Mouse (Mus musculus) liver, embryonic 15.5 days (tissue): ENCODE data around the gene Crabp2. TPM values are rescaled to one million over a fixed set of nuclear protein-coding genes. Genes with fewer than 3 reads are reported as not detected.
A peak's percentile ranks its signal among the peaks of the same experiment; 100 is the strongest.

Experiments used
- ATAC-seq: fragments of 200-750 bp; cut with Nextera tagmentation; 2 replicates; pipeline ENCODE4 v1.8.0; 2017; ENCODE audit warnings: moderate number of reproducible peaks, mild to moderate bottlenecking, moderate library complexity; ENCODE audit not compliant: insufficient read depth
- H3K27ac ChIP-seq: fragments of 300-500 bp; sonication (generic); replicated peaks from 2 replicates; pipeline ENCODE4 v1.5.1; 2015; ENCODE audit warnings: mild to moderate bottlenecking, inconsistent platforms
- H3K27me3 ChIP-seq: fragments of 300-500 bp; sonication (generic); 2 replicates; pipeline ENCODE4 v1.6.1; 2015; ENCODE audit warnings: mild to moderate bottlenecking, inconsistent platforms
- H3K36me3 ChIP-seq: fragments of 300-500 bp; sonication (generic); replicated peaks from 2 replicates; pipeline ENCODE4 v1.6.1; 2015; ENCODE audit warnings: moderate library complexity, mild to moderate bottlenecking, inconsistent platforms
- H3K4me1 ChIP-seq: fragments of 300-500 bp; sonication (generic); replicated peaks from 2 replicates; pipeline ENCODE4 v1.6.1; 2015; ENCODE audit warnings: inconsistent platforms
- H3K4me2 ChIP-seq: fragments of 300-500 bp; sonication (generic); 2 replicates; pipeline ENCODE4 v1.6.1; 2015; ENCODE audit warnings: moderate library complexity, mild to moderate bottlenecking, inconsistent platforms
- H3K4me3 ChIP-seq: fragments of 300-500 bp; sonication (generic); replicated peaks from 2 replicates; pipeline ENCODE4 v1.5.1; 2015; ENCODE audit warnings: mild to moderate bottlenecking, inconsistent platforms
- H3K9ac ChIP-seq: fragments of 300-500 bp; sonication (generic); 2 replicates; pipeline ENCODE4 v1.6.1; 2015; ENCODE audit warnings: moderate library complexity, mild to moderate bottlenecking, inconsistent platforms
- H3K9me3 ChIP-seq: fragments of 300-500 bp; sonication (generic); replicated peaks from 2 replicates; pipeline ENCODE4 v1.6.1; 2016; ENCODE audit warnings: inconsistent platforms
- WGBS: fragments of 180-500 bp; shearing (Covaris S2); methylation state at CpG from one replicate; pipeline ENCODE4 v1.1.7; 2015; ENCODE audit warnings: mixed read lengths; ENCODE audit not compliant: insufficient replicate concordance; 5-methylcytosine and 5-hydroxymethylcytosine counted together
- polyA plus RNA-seq: library from polyadenylated mRNA; unstranded; fragments of >200 nt; fragmentation: Nextera tagmentation; extraction: Ambion mirVana; gene quantifications from 2 replicates; pipeline ENCODE4 v1.2.1, GENCODE M21; 2015

The Crabp2 gene
- polyA plus RNA-seq, 1 experiment from 2014 or later = 0.31 TPM

GRCm38 (mm10) chr3:87959371-87959770, 10.9 kb downstream of the Crabp2 start:
- Histone ChIP-seq H3K27me3 (peaks cover 71% of the 10 kb centered on the region), H3K4me1 (peaks cover 9% of the 10 kb centered on the region), H3K9ac (no peak overlapping the region), H3K9me3 (no peaks in the 10 kb centered on the region), H3K27ac (no peak overlapping the region), H3K4me2 (no peak overlapping the region), H3K36me3 (no peaks in the 10 kb centered on the region), H3K4me3 (no peak overlapping the region)
- WGBS = 52% methylated on average over 7 of the region's 7 CpGs
- no peak for ATAC-seq

- H3K9me3 ChIP-seq = no peaks in the 10 kb centered on the region
- H3K36me3 ChIP-seq = no peaks in the 10 kb centered on the region
- peaks cover 9% of the 10 kb centered on the region for H3K4me1 ChIP-seq
- H3K27me3 ChIP-seq = peaks cover 63% of the 10 kb centered on the region
- peak overlapping the region; percentile 43 for H3K4me3 ChIP-seq
- 13% methylated on average over 10 of the region's 10 CpGs for WGBS
- peak overlapping the region; percentile 68 for H3K4me2 ChIP-seq
- H3K9ac ChIP-seq = peak overlapping the region; percentile 27; the same call in 1 of the 2 replicates
- no peak overlapping the region for H3K27ac ChIP-seq
- ATAC-seq = no peak
These were observed 11.7 kb downstream of the Crabp2 start for GRCm38 (mm10) chr3:87960191-87960585.

- H3K27ac ChIP-seq = no peak overlapping the region
- no peaks in the 10 kb centered on the region for H3K36me3 ChIP-seq
- H3K4me3 ChIP-seq = peak overlapping the region; percentile 43
- WGBS = under 1% methylated on average over 27 of the region's 27 CpGs
- peak overlapping the region; percentile 27 for H3K9ac ChIP-seq
- peaks cover 9% of the 10 kb centered on the region for H3K4me1 ChIP-seq
- peak overlapping the region; percentile 68 for H3K4me2 ChIP-seq
- H3K27me3 ChIP-seq = peaks cover 58% of the 10 kb centered on the region
- peak; percentile 83 for ATAC-seq
- H3K9me3 ChIP-seq = no peaks in the 10 kb centered on the region
These were observed 12.2 kb downstream of the Crabp2 start for GRCm38 (mm10) chr3:87960586-87961191.

GRCm38 (mm10) chr3:87970184-87970938, 21.9 kb downstream of the Crabp2 start:
- no peak for ATAC-seq

GRCm38 (mm10) chr3:87970939-87971488, 22.5 kb downstream of the Crabp2 start, which contains the start of gene Nes:
TSS of gene Nes (plus strand) at chr3:87971078.
- ATAC-seq = no peak
- H3K4me2 ChIP-seq = peak within 1 kb of the TSS; percentile 50
- H3K4me1 ChIP-seq = peaks cover 15% of the 10 kb centered on the region
- peaks cover 82% of the 10 kb centered on the region for H3K27me3 ChIP-seq
- H3K9ac ChIP-seq = 0 out of 2 replicates have a peak within 1 kb of the TSS, but pooled peaks have one; percentile 1
- H3K4me3 ChIP-seq = peak within 1 kb of the TSS; percentile 41
- H3K27ac ChIP-seq = no peak within 1 kb of the TSS
- no peaks in the 10 kb centered on the region for H3K9me3 ChIP-seq
- no peaks in the 10 kb centered on the region for H3K36me3 ChIP-seq
- 1% methylated on average over 44 of the region's 44 CpGs for WGBS

More at GRCm38 (mm10) chr3:87970184-87970938, 21.9 kb downstream of the Crabp2 start:
- H3K4me2 ChIP-seq = peak overlapping the region; percentile 50
- no peak overlapping the region for H3K9ac ChIP-seq
- no peaks in the 10 kb centered on the region for H3K9me3 ChIP-seq
- H3K36me3 ChIP-seq = no peaks in the 10 kb centered on the region
- peak overlapping the region; percentile 41 for H3K4me3 ChIP-seq
- no peak overlapping the region for H3K27ac ChIP-seq
- peaks cover 15% of the 10 kb centered on the region for H3K4me1 ChIP-seq
- 3% methylated on average over 21 of the region's 21 CpGs for WGBS
- H3K27me3 ChIP-seq = peaks cover 76% of the 10 kb centered on the region

- H3K27ac ChIP-seq = no peak overlapping the region
- ATAC-seq = no peak
- H3K9ac ChIP-seq = 0 out of 2 replicates have a peak overlapping the region, but pooled peaks have one; percentile 1
These were observed 23.2 kb downstream of the Crabp2 start for GRCm38 (mm10) chr3:87971489-87972202.

GRCm38 (mm10) chr3:87972203-87972664, 23.8 kb downstream of the Crabp2 start:
- Histone ChIP-seq H3K4me3 (peak overlapping the region; percentile 41), H3K36me3 (no peaks in the 10 kb centered on the region), H3K9me3 (no peaks in the 10 kb centered on the region), H3K9ac (0 out of 2 replicates have a peak overlapping the region, but pooled peaks have one; percentile 1), H3K4me1 (peaks cover 15% of the 10 kb centered on the region), H3K27ac (no peak overlapping the region), H3K4me2 (peak overlapping the region; percentile 50), H3K27me3 (peaks cover 94% of the 10 kb centered on the region)
- no peak for ATAC-seq
- WGBS = 38% methylated on average over 8 of the region's 8 CpGs

More at GRCm38 (mm10) chr3:87971489-87972202, 23.2 kb downstream of the Crabp2 start:
- Histone ChIP-seq H3K4me2 (peak overlapping the region; percentile 50), H3K36me3 (no peaks in the 10 kb centered on the region), H3K4me3 (peak overlapping the region; percentile 41), H3K4me1 (peaks cover 15% of the 10 kb centered on the region), H3K27me3 (peaks cover 88% of the 10 kb centered on the region), H3K9me3 (no peaks in the 10 kb centered on the region)
- WGBS = 1% methylated on average over 60 of the region's 60 CpGs

- Histone ChIP-seq H3K9me3 (no peaks in the 10 kb centered on the region), H3K27me3 (peaks cover 95% of the 10 kb centered on the region), H3K27ac (no peak overlapping the region), H3K4me2 (peak overlapping the region; percentile 50; the same call in 1 of the 2 replicates), H3K9ac (no peak overlapping the region), H3K4me3 (peak overlapping the region; percentile 41), H3K36me3 (no peaks in the 10 kb centered on the region), H3K4me1 (peaks cover 15% of the 10 kb centered on the region)
- WGBS = 23% methylated on average over 5 of the region's 5 CpGs
- no peak for ATAC-seq
These were observed 24.3 kb downstream of the Crabp2 start for GRCm38 (mm10) chr3:87972776-87973175.

GRCm38 (mm10) chr3:87973593-87974380, 25.3 kb downstream of the Crabp2 start:
- no peaks in the 10 kb centered on the region for H3K36me3 ChIP-seq
- no peak for ATAC-seq
- H3K9me3 ChIP-seq = no peaks in the 10 kb centered on the region
- no peak overlapping the region for H3K27ac ChIP-seq
- 59% methylated on average over 14 of the region's 14 CpGs for WGBS
- H3K27me3 ChIP-seq = peaks cover 94% of the 10 kb centered on the region
- peak overlapping the region; percentile 2; the same call in 1 of the 2 replicates for H3K4me2 ChIP-seq
- H3K4me3 ChIP-seq = no peak overlapping the region
- H3K9ac ChIP-seq = no peak overlapping the region
- H3K4me1 ChIP-seq = peaks cover 15% of the 10 kb centered on the region

GRCm38 (mm10) chr3:87974381-87974987, 26.0 kb downstream of the Crabp2 start:
- Histone ChIP-seq H3K4me1 (peaks cover 15% of the 10 kb centered on the region), H3K27ac (no peak overlapping the region), H3K36me3 (no peaks in the 10 kb centered on the region), H3K9me3 (no peaks in the 10 kb centered on the region), H3K9ac (no peak overlapping the region), H3K27me3 (peaks cover 92% of the 10 kb centered on the region), H3K4me2 (no peak overlapping the region), H3K4me3 (no peak overlapping the region)
- 54% methylated on average over 12 of the region's 12 CpGs for WGBS
- no peak for ATAC-seq
